Mouse (Mus musculus): Measurements from ENCODE around the gene Nusap1. TPM values are rescaled to one million over a fixed set of nuclear protein-coding genes. Genes with fewer than 3 reads are reported as not detected.
A peak's percentile ranks its signal among the peaks of the same experiment; 100 is the strongest.
"Not testable (repeated sequence)": the region's sequence is repeated elsewhere in the genome, so short reads cannot be mapped to it uniquely, and the experiment has no call there.

Gene Nusap1
- total RNA-seq, 2 experiments from 2014 or later: 0.46 to 0.54 TPM

- no peak for DNase-seq
Measured at GRCm38 (mm10) chr2:119644254-119644653, 26.2 kb downstream of the Nusap1 start.

GRCm38 (mm10) chr2:119662220-119663182 is 44.4 kb downstream of the Nusap1 start, which contains the start of gene Ndufaf1:
TSS of gene Ndufaf1 (minus strand) at chr2:119662827.
- DNase-seq: peak; percentile 58

DNA sequence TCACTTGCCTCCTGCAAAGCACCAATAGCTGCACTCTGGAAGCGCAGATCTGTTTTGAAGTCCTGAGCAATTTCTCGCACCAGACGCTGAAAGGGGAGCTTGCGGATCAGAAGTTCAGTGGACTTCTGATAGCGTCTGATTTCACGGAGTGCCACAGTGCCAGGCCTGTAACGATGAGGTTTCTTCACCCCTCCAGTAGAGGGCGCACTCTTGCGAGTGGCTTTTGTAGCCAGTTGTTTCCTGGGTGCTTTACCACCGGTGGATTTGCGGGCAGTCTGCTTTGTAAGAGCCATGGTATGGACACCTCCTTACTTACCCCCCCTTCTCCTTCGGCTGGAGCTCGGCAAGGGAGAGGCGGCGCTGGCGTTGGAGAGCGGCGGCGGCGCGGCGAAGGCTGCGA is 47.6 kb downstream of the Nusap1 start:
- not testable (repeated sequence) for DNase-seq

- DNase-seq: no peak
Measured at GRCm38 (mm10) chr2:119669010-119669409, 50.9 kb downstream of the Nusap1 start.

- DNase-seq: peak; percentile 92
Measured at GRCm38 (mm10) chr2:119674525-119675214, 56.6 kb downstream of the Nusap1 start, which contains the start of gene Rtf1. TSS of gene Rtf1 (plus strand) at chr2:119675068.

GRCm38 (mm10) chr2:119675215-119675784 is 57.2 kb downstream of the Nusap1 start:
- DNase-seq: no peak

- DNase-seq: no peak
Measured at GRCm38 (mm10) chr2:119675831-119676230, 57.7 kb downstream of the Nusap1 start.

- no peak for DNase-seq
Measured at GRCm38 (mm10) chr2:119683706-119684105, 65.6 kb downstream of the Nusap1 start.

DNA sequence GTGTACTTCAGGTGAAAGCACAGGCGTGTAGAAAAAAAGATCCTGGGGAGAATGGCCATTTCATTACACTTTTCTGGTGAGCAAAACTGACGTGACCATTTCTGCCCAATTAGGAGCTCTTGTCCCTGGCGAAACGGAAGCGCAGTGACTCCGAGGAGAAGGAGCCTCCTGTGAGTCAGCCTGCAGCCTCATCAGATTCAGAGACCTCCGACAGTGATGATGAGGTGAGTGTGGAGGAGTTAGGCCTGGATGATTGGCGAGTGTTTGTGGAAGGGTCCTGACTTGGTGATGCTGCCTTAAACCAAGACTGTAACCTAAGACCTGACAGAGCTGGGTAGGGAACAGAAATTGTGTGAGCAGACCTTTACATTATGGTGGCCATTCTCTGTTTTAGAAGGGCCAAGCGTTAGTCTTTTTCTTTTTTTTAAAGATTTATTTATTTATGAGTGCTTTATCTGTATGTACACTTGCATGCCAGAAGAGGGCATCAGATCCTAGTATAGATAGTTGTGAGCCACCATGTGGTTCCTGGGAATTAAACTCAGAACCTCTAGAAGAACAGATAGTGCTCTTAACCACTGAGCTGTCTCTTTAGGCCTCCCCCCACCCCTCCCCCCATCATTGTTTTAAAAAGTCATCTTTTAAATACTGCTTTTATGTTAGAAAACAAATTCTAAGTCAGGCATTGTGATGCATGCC is 74.1 kb downstream of the Nusap1 start:
- DNase-seq: no peak

- DNase-seq: no peak
Measured at GRCm38 (mm10) chr2:119694826-119695225, 76.7 kb downstream of the Nusap1 start.

GRCm38 (mm10) chr2:119696111-119696510 is 78.0 kb downstream of the Nusap1 start:
- no peak for DNase-seq

GRCm38 (mm10) chr2:119698472-119698871 is 80.4 kb downstream of the Nusap1 start:
- DNase-seq: no peak

DNA sequence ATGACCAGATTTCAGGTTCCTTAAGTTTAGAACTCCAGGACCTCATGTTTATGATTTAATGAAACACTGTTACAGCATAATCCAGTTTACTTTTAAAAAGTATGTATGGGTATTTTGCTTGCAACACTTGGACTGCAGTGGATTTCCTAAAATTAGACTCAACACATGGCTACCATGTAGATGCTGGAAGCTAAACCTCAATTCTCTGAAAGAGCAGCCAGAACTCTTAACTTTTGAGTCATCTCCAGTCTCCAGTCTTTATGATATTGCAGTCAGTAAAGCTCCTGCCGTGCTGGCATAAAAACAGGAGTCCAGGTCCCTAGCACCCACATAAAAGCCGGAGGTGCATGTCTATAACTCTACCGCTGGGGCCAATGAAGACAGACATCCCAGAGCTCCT is 81.9 kb downstream of the Nusap1 start:
- DNase-seq: no peak

Other genes with a start within 250 kb of the Nusap1 start
- 10 to 100 TPM in 1 of 2 experiments, 1 to 10 TPM in 1; 9.5 to 12.5 TPM for gene Ino80, start 140.6 kb upstream of the Nusap1 start, total RNA-seq (2021)
- under 1 TPM; 0.51 to 0.82 TPM for gene Exd1, start 70.7 kb upstream of the Nusap1 start, total RNA-seq (2021)
- 10 to 100 TPM; 60.8 to 84.9 TPM for gene Chp1, start 70.6 kb upstream of the Nusap1 start, total RNA-seq (2021)
- under 1 TPM in 1 of 2 experiments, not detected in 1; 0.32 TPM for gene Oip5, start 171 bp downstream of the Nusap1 start, total RNA-seq (2021)
- 10 to 100 TPM; 44.2 to 51.0 TPM for gene Ndufaf1, start 44.5 kb downstream of the Nusap1 start, total RNA-seq (2021)
- gene Rtf1, start 56.8 kb downstream of the Nusap1 start, total RNA-seq (2021): 10 to 100 TPM; 18.4 to 22.0 TPM
- not detected for gene Itpka, start 124.0 kb downstream of the Nusap1 start, total RNA-seq (2021)
- not detected for gene Ltk, start 142.1 kb downstream of the Nusap1 start, total RNA-seq (2021)
- gene Rpap1, start 169.2 kb downstream of the Nusap1 start, total RNA-seq (2021): 10 to 100 TPM; 14.4 to 16.4 TPM
- gene Tyro3, start 179.4 kb downstream of the Nusap1 start, total RNA-seq (2021): under 1 TPM; 0.61 to 0.67 TPM

All from gastrocnemius, postnatal 25 days (tissue).